Comparison of ENCODE assay signal across 26 mouse cellular contexts in the genomic region with DNA sequence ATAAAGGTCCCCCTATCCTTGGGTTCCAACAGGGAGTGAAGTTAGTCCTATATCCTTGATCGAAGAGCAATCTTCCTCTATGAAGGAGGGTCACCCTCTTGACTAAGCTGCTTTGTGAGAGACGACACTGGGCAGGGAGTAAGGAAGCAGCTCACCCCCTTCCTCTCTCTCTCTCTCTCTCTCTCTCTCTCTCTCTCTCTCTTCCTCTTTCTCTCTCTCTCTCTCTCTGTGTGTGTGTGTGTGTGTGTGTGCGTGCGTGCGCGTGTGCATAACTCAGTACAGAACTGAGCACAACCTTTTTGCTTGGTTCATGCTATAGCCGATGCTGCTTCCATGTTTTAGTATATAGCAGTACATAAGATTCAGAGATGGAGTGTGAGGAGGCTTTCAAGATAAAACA. TPM values are rescaled to one million over a fixed set of nuclear protein-coding genes. Genes with fewer than 3 reads are reported as not detected.
DNase-seq lines count a peak whose midpoint lies in the region; ATAC-seq and TF ChIP-seq lines count a peak whose summit lies in the region.
"Had no signal": no experiment of that assay in that cellular context is flagged by ENCODE, and none has a peak within 500 bp of the region (broad histone marks: within the 10 kb centered on the region; RNA-seq: fewer than 3 reads in every experiment).

No protein-coding gene starts in this region.

- H3K9me3 ChIP-seq in hindbrain, embryonic 12.5 days (replicated peaks): no peaks in the 10 kb centered on the region
- H3K9me3 ChIP-seq: embryonic facial prominence, embryonic 13.5 days; forebrain, embryonic 12.5 days; heart, embryonic 13.5 days; hindbrain, embryonic 13.5 days had no signal

- no peaks in the 10 kb centered on the region for H3K27me3 ChIP-seq in liver, adult 2 months (ENCODE audit: control insufficient read depth, insufficient read depth, low read length)
- no peaks in the 10 kb centered on the region for H3K27me3 ChIP-seq in hindbrain, embryonic 12.5 days
- H3K27me3 ChIP-seq: embryonic facial prominence, embryonic 13.5 days; forebrain, embryonic 12.5 days; heart, embryonic 13.5 days; hindbrain, embryonic 13.5 days had no signal

- H3K27ac ChIP-seq in liver, adult 2 months (replicated peaks; ENCODE audit: insufficient read depth, low read depth, low read length): peak overlapping the region; percentile 89
- H3K27ac ChIP-seq in hindbrain, embryonic 12.5 days: no peak overlapping the region
- H3K27ac ChIP-seq: embryonic facial prominence, embryonic 13.5 days; forebrain, embryonic 12.5 days; heart, embryonic 13.5 days; hindbrain, embryonic 13.5 days; hindbrain, postnatal 0 days had no signal

- no peaks in the 10 kb centered on the region for H3K36me3 ChIP-seq in liver, adult 2 months (ENCODE audit: control insufficient read depth, insufficient read depth, low read length)
- H3K36me3 ChIP-seq in hindbrain, embryonic 12.5 days: no peaks in the 10 kb centered on the region
- H3K36me3 ChIP-seq: embryonic facial prominence, embryonic 13.5 days; forebrain, embryonic 12.5 days; heart, embryonic 13.5 days; hindbrain, embryonic 13.5 days had no signal

- TF ChIP-seq POLR2A in liver, adult 2 months (IDR thresholded peaks at IDR 0.05; ENCODE audit: extremely low read depth, insufficient read depth, low read length): no peak

- no peak for TF ChIP-seq CTCF in liver, adult 2 months (IDR thresholded peaks at IDR 0.05; ENCODE audit: low read depth, low read length)

- 0 out of 2 replicates have a peak, but pooled peaks have one; percentile 15 for ATAC-seq in granulocyte monocyte progenitor cell, adult 5-6 weeks (replicated peaks; ENCODE audit: poor library complexity, severe bottlenecking)
- ATAC-seq in hindbrain, embryonic 12.5 days (ENCODE audit: low FRiP score): no peak
- ATAC-seq: activated CD4-positive, CD25-positive, alpha-beta regulatory T cell, adult 4 months; forebrain, embryonic 16.5 days; hindbrain, postnatal 0 days; Patski had no signal

- H3K4me2 ChIP-seq in hindbrain, embryonic 12.5 days (replicated peaks): no peak overlapping the region
- H3K4me2 ChIP-seq: embryonic facial prominence, embryonic 13.5 days; forebrain, embryonic 12.5 days; heart, embryonic 13.5 days; hindbrain, embryonic 13.5 days had no signal

- peaks cover 39% of the 10 kb centered on the region for H3K4me1 ChIP-seq in liver, adult 2 months (ENCODE audit: control insufficient read depth, insufficient read depth, low read length)
- no peaks in the 10 kb centered on the region for H3K4me1 ChIP-seq in hindbrain, embryonic 12.5 days
- H3K4me1 ChIP-seq: embryonic facial prominence, embryonic 13.5 days; forebrain, embryonic 12.5 days; hindbrain, embryonic 13.5 days had no signal

- WGBS in liver, adult 2 months: 88% methylated on average over 7 of the region's 7 CpGs
- 92% methylated on average over 7 of the region's 7 CpGs for WGBS in hindbrain, embryonic 12.5 days

- DNase-seq in adrenal gland, postnatal 14 days: peak; percentile 1
- DNase-seq in adrenal gland, postnatal 4 days (ENCODE audit: low spot score in 2 of 2): no peak
- no peak for DNase-seq in liver, adult 2 months (ENCODE audit: extremely low read depth, low read depth, low spot score)
- DNase-seq in liver: no peak
- DNase-seq in A20 (ENCODE audit: low read depth, low spot score): peak; percentile 59
- no peak for DNase-seq in kidney, adult 11 months
- DNase-seq: adrenal gland, postnatal 25 days; cerebellum, adult 11 months; cerebellum, adult 8-10 months; cerebellum, postnatal 14 days; gastrocnemius, postnatal 25 days; heart, postnatal 4 days had no signal

- 0 out of 2 replicates have a peak overlapping the region, but pooled peaks have one; percentile 8 for H3K9ac ChIP-seq in liver, adult 2 months (ENCODE audit: low read depth, low read length)
- H3K9ac ChIP-seq in hindbrain, embryonic 12.5 days: no peak overlapping the region
- H3K9ac ChIP-seq: embryonic facial prominence, embryonic 13.5 days; forebrain, embryonic 12.5 days; heart, embryonic 13.5 days; hindbrain, embryonic 13.5 days had no signal

- H3K79me2 ChIP-seq in liver, adult 2 months (ENCODE audit: control insufficient read depth, insufficient read depth, low read length): no peaks in the 10 kb centered on the region

- H3K4me3 ChIP-seq in liver, adult 2 months (ENCODE audit: insufficient read depth, low read depth, low read length): no peak overlapping the region
- H3K4me3 ChIP-seq in hindbrain, embryonic 12.5 days: no peak overlapping the region
- H3K4me3 ChIP-seq: embryonic facial prominence, embryonic 13.5 days; forebrain, embryonic 12.5 days; heart, embryonic 13.5 days; hindbrain, embryonic 13.5 days had no signal

RNA-seq across cellular contexts. Expression of a gene that starts 6.8 kb away (rescaled TPM):
- total RNA-seq in adrenal gland, postnatal 14 days (2021): 1.4 and 2.1 TPM in 2 replicates
- 1 to 10 TPM in 1 of 2 experiments, under 1 TPM in 1; 0.90 to 1.6 TPM for total RNA-seq in adrenal gland, postnatal 4 days (2021)
- total RNA-seq in liver, adult 2 months (2014; rRNA removed): 1.6 and 2.3 TPM in 2 replicates
- polyA plus RNA-seq in liver, adult 2 months (2012; rRNA removed): 1.4 and 2.4 TPM in 2 replicates
- total RNA-seq in granulocyte monocyte progenitor cell, adult 5-6 weeks (2014; fragmentation: Nextera tagmentation): not detected in 2 replicates
- total RNA-seq in granulocyte monocyte progenitor cell, adult 5-6 weeks (2017): not detected in 2 replicates
- polyA plus RNA-seq in hindbrain, embryonic 12.5 days (2016; fragmentation: Nextera tagmentation; extraction: Ambion mirVana): 1.2 and 1.3 TPM in 2 replicates
- polyA plus RNA-seq: activated CD4-positive, CD25-positive, alpha-beta regulatory T cell, adult 4 months; C2C12; embryonic facial prominence, embryonic 13.5 days; Patski had no signal

RNA-seq across cellular contexts. Expression of a gene that starts 11.2 kb away (rescaled TPM):
- 1.6 and 10.7 TPM in 2 replicates for total RNA-seq in adrenal gland, postnatal 14 days (2021)
- 10 to 100 TPM in 1 of 2 experiments, under 1 TPM in 1; 0.92 to 12.2 TPM for total RNA-seq in adrenal gland, postnatal 4 days (2021)
- total RNA-seq in liver, adult 2 months (2014; rRNA removed): 86.4 and 128 TPM in 2 replicates
- 292 and 305 TPM in 2 replicates for polyA plus RNA-seq in liver, adult 2 months (2012; rRNA removed)
- total RNA-seq in granulocyte monocyte progenitor cell, adult 5-6 weeks (2014; fragmentation: Nextera tagmentation): not detected in 2 replicates
- total RNA-seq in granulocyte monocyte progenitor cell, adult 5-6 weeks (2017): not detected in 2 replicates
- not detected in 2 replicates for polyA plus RNA-seq in hindbrain, embryonic 12.5 days (2016; fragmentation: Nextera tagmentation; extraction: Ambion mirVana)
- total RNA-seq: gastrocnemius, postnatal 25 days; heart, postnatal 4 days; hindbrain, postnatal 0 days had no signal
- polyA plus RNA-seq: activated CD4-positive, CD25-positive, alpha-beta regulatory T cell, adult 4 months; brain, embryonic 14.5 days; C2C12; embryonic facial prominence, embryonic 13.5 days; forebrain, embryonic 12.5 days; forebrain, embryonic 16.5 days; frontal cortex, adult 2 months; heart, embryonic 13.5 days; heart, postnatal 0 days; hindbrain, embryonic 13.5 days; hindbrain, postnatal 0 days; Patski had no signal

RNA-seq across cellular contexts. Expression of a gene that starts 45.8 kb away (rescaled TPM):
- total RNA-seq in adrenal gland, postnatal 14 days (2021): 2.1 and 2.5 TPM in 2 replicates
- 1 to 10 TPM; 6.8 to 8.4 TPM for total RNA-seq in adrenal gland, postnatal 4 days (2021)
- 0.74 and 4.0 TPM in 2 replicates for total RNA-seq in liver, adult 2 months (2014; rRNA removed)
- 2.3 and 4.4 TPM in 2 replicates for polyA plus RNA-seq in liver, adult 2 months (2012; rRNA removed)
- total RNA-seq in granulocyte monocyte progenitor cell, adult 5-6 weeks (2014; fragmentation: Nextera tagmentation): 0.17 TPM in 1 of 2 replicates, not detected in the other
- total RNA-seq in granulocyte monocyte progenitor cell, adult 5-6 weeks (2017): 0.17 TPM in 1 of 2 replicates, not detected in the other
- 1.8 and 2.6 TPM in 2 replicates for polyA plus RNA-seq in hindbrain, embryonic 12.5 days (2016; fragmentation: Nextera tagmentation; extraction: Ambion mirVana)
- polyA plus RNA-seq: activated CD4-positive, CD25-positive, alpha-beta regulatory T cell, adult 4 months; C2C12 had no signal

RNA-seq across cellular contexts. Expression of a gene that starts 46.8 kb away (rescaled TPM):
- total RNA-seq in adrenal gland, postnatal 14 days (2021): 112 and 114 TPM in 2 replicates
- total RNA-seq in adrenal gland, postnatal 4 days (2021): 10 to 100 TPM; 63.8 to 68.9 TPM
- 45.6 and 65.6 TPM in 2 replicates for total RNA-seq in liver, adult 2 months (2014; rRNA removed)
- 14.7 and 20.2 TPM in 2 replicates for polyA plus RNA-seq in liver, adult 2 months (2012; rRNA removed)
- total RNA-seq in granulocyte monocyte progenitor cell, adult 5-6 weeks (2014; fragmentation: Nextera tagmentation): 106 and 125 TPM in 2 replicates
- 12.9 and 16.8 TPM in 2 replicates for total RNA-seq in granulocyte monocyte progenitor cell, adult 5-6 weeks (2017)
- polyA plus RNA-seq in hindbrain, embryonic 12.5 days (2016; fragmentation: Nextera tagmentation; extraction: Ambion mirVana): 139 and 144 TPM in 2 replicates

Comparison
In these comparisons a context has a peak if more than half of its experiments do, and no peak if none do; other contexts are left out.
1. DNase-seq: peak in adrenal gland, postnatal 14 days (single experiment) and A20 (single experiment); none in adrenal gland, postnatal 4 days (0 of 2), liver, adult 2 months (single experiment), liver (single experiment) and kidney, adult 11 months (single experiment).